Mouse (Mus musculus) frontal cortex, adult (tissue): ENCODE results near the gene Syt6.
"Not testable (repeated sequence)": the region's sequence is repeated elsewhere in the genome, so short reads cannot be mapped to it uniquely, and the experiment has no call there.

Source experiments
- ATAC-seq: cut with Nextera tagmentation; 2 replicates; pipeline ENCODE4 v1.9.2; 2017; ENCODE audit warnings: mild to moderate bottlenecking, moderate library complexity, mixed read lengths; ENCODE audit not compliant: low TSS enrichment

The Syt6 gene

GRCm38 (mm10) chr3:103601011-103601410 is 26.0 kb downstream of the Syt6 start:
- ATAC-seq = peak; percentile 96

GRCm38 (mm10) chr3:103601561-103601960 is 26.5 kb downstream of the Syt6 start:
- no peak for ATAC-seq

- ATAC-seq = peak; percentile 62
These were observed 31.1 kb downstream of the Syt6 start for GRCm38 (mm10) chr3:103606045-103606597.

GRCm38 (mm10) chr3:103606660-103607595 is 31.9 kb downstream of the Syt6 start:
- peak; percentile 56; the same call in 1 of the 2 replicates for ATAC-seq

GRCm38 (mm10) chr3:103610231-103610630 is 35.2 kb downstream of the Syt6 start:
- ATAC-seq = no peak

- ATAC-seq = peak; percentile 93
These were observed 37.8 kb downstream of the Syt6 start for GRCm38 (mm10) chr3:103612636-103613355.

- ATAC-seq = no peak
These were observed 40.6 kb downstream of the Syt6 start for GRCm38 (mm10) chr3:103615621-103616020.

GRCm38 (mm10) chr3:103616981-103617380 is 42.0 kb downstream of the Syt6 start:
- no peak for ATAC-seq

GRCm38 (mm10) chr3:103620101-103620500 is 45.1 kb downstream of the Syt6 start:
- no peak for ATAC-seq

GRCm38 (mm10) chr3:103623893-103624470 is 49.0 kb downstream of the Syt6 start:
- no peak for ATAC-seq

- ATAC-seq = no peak
These were observed 49.6 kb downstream of the Syt6 start for GRCm38 (mm10) chr3:103624591-103625051.

GRCm38 (mm10) chr3:103625169-103625568 is 50.1 kb downstream of the Syt6 start:
- ATAC-seq = no peak

- no peak for ATAC-seq
These were observed 51.5 kb downstream of the Syt6 start for GRCm38 (mm10) chr3:103626481-103626880.

GRCm38 (mm10) chr3:103627661-103628060 is 52.6 kb downstream of the Syt6 start:
- ATAC-seq = no peak

- ATAC-seq = no peak
These were observed 58.1 kb downstream of the Syt6 start for GRCm38 (mm10) chr3:103633124-103633523.

GRCm38 (mm10) chr3:103633831-103634230 is 58.8 kb downstream of the Syt6 start:
- ATAC-seq = no peak

GRCm38 (mm10) chr3:103634256-103634655 is 59.2 kb downstream of the Syt6 start:
- no peak for ATAC-seq

GRCm38 (mm10) chr3:103637641-103638040 is 62.6 kb downstream of the Syt6 start:
- no peak for ATAC-seq

- ATAC-seq = no peak
These were observed 65.3 kb downstream of the Syt6 start for GRCm38 (mm10) chr3:103640226-103640803.

GRCm38 (mm10) chr3:103641301-103641700 is 66.3 kb downstream of the Syt6 start:
- ATAC-seq = no peak

- not testable (repeated sequence) for ATAC-seq
These were observed 70.9 kb downstream of the Syt6 start, which contains the start of gene Atg4a-ps for GRCm38 (mm10) chr3:103645968-103646367. Atg4a-ps (minus strand) TSS chr3:103646068.
